Mouse (Mus musculus) CH12.LX (cell line): ENCODE data around the gene Hpcal4. TPM values are rescaled to one million over a fixed set of nuclear protein-coding genes. Genes with fewer than 3 reads are reported as not detected.

ENCODE experiments used
- DNase-seq: peaks from one replicate; pipeline ENCODE4 v3.0.0-alpha.2; 2013; ENCODE audit errors: extremely low read depth
- H3K27ac ChIP-seq: 2 replicates; pipeline ENCODE4 v1.5.1; 2012; ENCODE audit warnings: low read depth, mild to moderate bottlenecking, control low read depth, moderate library complexity; ENCODE audit not compliant: insufficient read depth
- H3K27me3 ChIP-seq: replicated peaks from 2 replicates; pipeline ENCODE3; 2012; ENCODE audit warnings: inconsistent platforms
- H3K36me3 ChIP-seq, 2 experiments: replicated peaks in 1 of 2; 2 replicates each; pipeline versions ENCODE3 to v1.6.1; 2012; ENCODE audit warnings: inconsistent platforms in 1 of 2, low read length in 1 of 2, mild to moderate bottlenecking in 1 of 2, mixed read lengths in 1 of 2, moderate library complexity in 1 of 2; ENCODE audit not compliant: control insufficient read depth in 1 of 2, insufficient read depth in 1 of 2
- H3K4me1 ChIP-seq, 2 experiments: 2 replicates each; pipeline ENCODE4 v1.6.1; 2012; ENCODE audit warnings: inconsistent platforms in 1 of 2, moderate library complexity in 1 of 2; ENCODE audit not compliant: insufficient read depth in 2 of 2, control insufficient read depth in 1 of 2
- H3K4me2 ChIP-seq: 2 replicates; pipeline ENCODE4 v1.6.1; 2012; ENCODE audit warnings: low read depth, mild to moderate bottlenecking, control low read depth; ENCODE audit not compliant: poor library complexity, insufficient read depth, severe bottlenecking
- H3K4me3 ChIP-seq, 3 experiments: fragments of 150-350 bp in 1 of 3; sonication (generic) in 1 of 3; replicated peaks in 1 of 3; 2 replicates each; pipeline versions ENCODE3 to v1.5.1; 2011 to 2012; ENCODE audit warnings: low read depth in 2 of 3, low read length in 2 of 3, mild to moderate bottlenecking in 2 of 3, moderate library complexity in 2 of 3, control low read depth in 1 of 3, improper control_type of control experiment in 1 of 3, inconsistent platforms in 1 of 3, mixed read lengths in 1 of 3; ENCODE audit not compliant: poor library complexity in 1 of 3
- H3K79me2 ChIP-seq: replicated peaks from 2 replicates; pipeline ENCODE4 v1.6.1; 2012; ENCODE audit warnings: mild to moderate bottlenecking, moderate library complexity; ENCODE audit not compliant: control insufficient read depth, poor library complexity, insufficient read depth, severe bottlenecking; ENCODE audit errors: extremely low read depth
- H3K9ac ChIP-seq: 2 replicates; pipeline ENCODE4 v1.6.1; 2012; ENCODE audit warnings: low read depth, mild to moderate bottlenecking, control low read depth, moderate library complexity; ENCODE audit not compliant: insufficient read depth
- H3K9me3 ChIP-seq: replicated peaks from 2 replicates; pipeline ENCODE3; 2012; ENCODE audit warnings: low read length, inconsistent platforms, mixed read lengths
- CHD1 ChIP-seq: IDR thresholded peaks from 2 replicates; pipeline ENCODE4 v1.6.1; 2012; ENCODE audit warnings: low read depth, low read length, improper control_type of control experiment, inconsistent platforms
- E2F4 ChIP-seq: IDR thresholded peaks from 2 replicates; pipeline ENCODE4 v1.6.1; 2011; ENCODE audit warnings: low read depth, low read length, improper control_type of control experiment; ENCODE audit not compliant: insufficient replicate concordance
- EP300 ChIP-seq: IDR thresholded peaks from 2 replicates; pipeline ENCODE4 v1.6.1; 2011; ENCODE audit warnings: low read length, improper control_type of control experiment
- ETS1 ChIP-seq: conservative IDR thresholded peaks from 2 replicates; pipeline ENCODE4 v1.6.1; 2012; ENCODE audit warnings: low read depth, mild to moderate bottlenecking, inconsistent platforms, low read length, improper control_type of control experiment, moderate library complexity
- GABPA ChIP-seq: IDR thresholded peaks from 2 replicates; pipeline ENCODE4 v1.6.1; 2012; ENCODE audit warnings: low read depth, low read length, improper control_type of control experiment, inconsistent platforms; ENCODE audit not compliant: insufficient replicate concordance
- IRF4 ChIP-seq: IDR thresholded peaks from 2 replicates; pipeline ENCODE4 v1.6.1; 2014; ENCODE audit warnings: low read depth, mild to moderate bottlenecking, inconsistent platforms, low read length, improper control_type of control experiment
- JUN ChIP-seq: IDR thresholded peaks from 2 replicates; pipeline ENCODE4 v1.6.1; 2011; ENCODE audit warnings: low read depth, mild to moderate bottlenecking, low read length, improper control_type of control experiment, moderate library complexity; ENCODE audit not compliant: insufficient read depth
- KAT2A ChIP-seq: IDR thresholded peaks from 2 replicates; pipeline ENCODE4 v1.6.1; 2012; ENCODE audit warnings: low read length, improper control_type of control experiment, inconsistent platforms; ENCODE audit not compliant: insufficient replicate concordance
- MAX ChIP-seq: IDR thresholded peaks from 2 replicates; pipeline ENCODE4 v1.6.1; 2011; ENCODE audit warnings: low read length, improper control_type of control experiment
- MAZ ChIP-seq: IDR thresholded peaks from 2 replicates; pipeline ENCODE4 v1.6.1; 2012; ENCODE audit warnings: low read depth, mild to moderate bottlenecking, inconsistent platforms, low read length, improper control_type of control experiment, moderate library complexity
- MYC ChIP-seq: IDR thresholded peaks from 2 replicates; pipeline ENCODE4 v1.6.1; 2011; ENCODE audit warnings: low read depth, mild to moderate bottlenecking, improper control_type of control experiment, low read length
- NELFE ChIP-seq: IDR thresholded peaks from 2 replicates; pipeline ENCODE4 v1.6.1; 2011; ENCODE audit warnings: low read depth, low read length, improper control_type of control experiment
- NRF1 ChIP-seq: IDR thresholded peaks from 2 replicates; pipeline ENCODE4 v1.6.1; 2014; ENCODE audit warnings: low read depth, mild to moderate bottlenecking, inconsistent platforms, low read length, improper control_type of control experiment, moderate library complexity
- PAX5 ChIP-seq: IDR thresholded peaks from 2 replicates; pipeline ENCODE4 v1.6.1; 2012; ENCODE audit warnings: low read length, inconsistent platforms, mixed read lengths
- POLR2AphosphoS2 ChIP-seq: IDR thresholded peaks from 2 replicates; pipeline ENCODE4 v1.6.1; 2011; ENCODE audit warnings: low read depth, low read length, improper control_type of control experiment
- RCOR1 ChIP-seq: conservative IDR thresholded peaks from 2 replicates; pipeline ENCODE4 v1.6.1; 2012; ENCODE audit warnings: low read depth, mild to moderate bottlenecking, inconsistent platforms, low read length, improper control_type of control experiment
- SMC3 ChIP-seq: IDR thresholded peaks from 2 replicates; pipeline ENCODE4 v1.6.1; 2011; ENCODE audit warnings: low read depth, low read length, improper control_type of control experiment
- TBP ChIP-seq: conservative IDR thresholded peaks from 2 replicates; pipeline ENCODE4 v1.6.1; 2011; ENCODE audit warnings: low read depth, low read length, improper control_type of control experiment
- TCF12 ChIP-seq: IDR thresholded peaks from 2 replicates; pipeline ENCODE4 v1.6.1; 2014; ENCODE audit warnings: low read depth, mild to moderate bottlenecking, inconsistent platforms, low read length, improper control_type of control experiment
- UBTF ChIP-seq: IDR thresholded peaks from 2 replicates; pipeline ENCODE4 v1.6.1; 2012; ENCODE audit warnings: low read depth, mild to moderate bottlenecking, inconsistent platforms, low read length, improper control_type of control experiment, moderate library complexity
- USF2 ChIP-seq: conservative IDR thresholded peaks from 2 replicates; pipeline ENCODE4 v1.6.1; 2011; ENCODE audit warnings: low read depth, low read length, improper control_type of control experiment
- ZMIZ1 ChIP-seq: IDR thresholded peaks from 2 replicates; pipeline ENCODE4 v1.6.1; 2012; ENCODE audit warnings: low read depth, mild to moderate bottlenecking, inconsistent platforms, low read length, improper control_type of control experiment
- ZNF384 ChIP-seq: IDR thresholded peaks from 2 replicates; pipeline ENCODE4 v1.6.1; 2012; ENCODE audit warnings: low read depth, low read length, improper control_type of control experiment, inconsistent platforms
- dilution Hi-C: fragments of 300-500 bp; cut with MboI; formaldehyde crosslinking; loops from 2 replicates; pipeline ENCODE4 v1.14.3; 2020; ENCODE audit warnings: low sequenced_read_pairs; ENCODE audit not compliant: extremely low pct_unique_long_range_greater_than_20kb, extremely low pct_ligation_motif_present
- in situ Hi-C: fragments of 300-500 bp; cut with MboI; formaldehyde crosslinking; loops from 3 replicates; pipeline ENCODE4 v1.14.3; 2019; ENCODE audit warnings: low sequenced_read_pairs, low pct_ligation_motif_present, low pct_unique_long_range_greater_than_20kb, mixed read lengths
- polyA plus RNA-seq: library from polyadenylated mRNA; unstranded; fragments of >175 nt; gene quantifications from 2 replicates; pipeline ENCODE4 v1.2.1, GENCODE M21; 2012; ENCODE audit warnings: low read depth; ENCODE audit not compliant: insufficient read length
- total RNA-seq, 2 experiments: library from RNA; depleted of rRNA; stranded (reverse); fragments of 300-350 nt in 1 of 2; fragments of >200 nt in 1 of 2; gene quantifications; 2 replicates each; pipeline ENCODE4 v1.2.3; 2012 to 2014

Hpcal4 gene
- total and polyA plus RNA-seq, 3 experiments = not detected

DNA sequence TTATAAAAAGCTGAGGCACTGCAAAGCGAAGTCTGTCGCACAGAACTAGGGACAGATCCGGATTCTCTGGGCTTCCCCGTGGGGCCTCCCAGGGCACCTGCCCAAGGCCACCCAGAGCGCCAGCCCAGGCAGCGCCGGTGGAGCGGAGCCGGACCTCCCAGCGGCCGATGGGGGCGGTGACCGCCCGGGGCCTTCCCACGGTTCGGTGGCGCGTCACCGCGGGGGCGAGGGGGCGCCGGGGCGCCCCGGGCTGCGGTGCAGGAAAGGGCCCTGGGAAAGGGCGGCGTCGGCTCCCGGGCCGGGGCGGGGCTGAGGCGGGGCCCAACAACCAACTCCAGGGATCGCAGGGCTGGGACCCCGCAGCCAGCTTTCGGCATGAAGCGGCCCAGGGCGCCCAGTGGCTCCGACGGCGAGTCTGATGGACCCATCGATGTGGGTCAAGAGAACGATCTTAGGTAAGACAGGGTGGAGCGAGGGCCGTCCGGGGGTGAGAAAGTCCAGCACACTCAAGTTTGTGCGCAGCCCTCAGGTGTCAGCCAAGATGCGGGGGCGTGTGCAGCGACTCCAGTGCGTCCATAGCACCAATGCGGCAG is 50.6 kb downstream of the Hpcal4 start, which contains the start of gene Heyl:
Heyl (plus strand) TSS at position 65 of the 593 bp plus-strand sequence.
- Histone ChIP-seq H3K4me3 (no peak within 1 kb of the TSS), H3K9me3 (no peaks in the 10 kb centered on the region), H3K27ac (no peak within 1 kb of the TSS), H3K27me3 (peaks cover 86% of the 10 kb centered on the region), H3K36me3 (no peaks in the 10 kb centered on the region), H3K9ac (no peak within 1 kb of the TSS), H3K4me2 (peak within 1 kb of the TSS; percentile 27), H3K79me2 (no peaks in the 10 kb centered on the region), H3K4me1 (peaks cover 21 to 57% of the 10 kb centered on the region in 2 experiments)
- no peak for TF ChIP-seq CHD1
- peak; percentile 68; the same call in 1 of the 2 replicates for TF ChIP-seq UBTF
- TF ChIP-seq TCF12 = peak; percentile 64; the same call in 1 of the 2 replicates
- TF ChIP-seq ZNF384 = no peak
- TF ChIP-seq GABPA = no peak
- TF ChIP-seq ZMIZ1 = no peak
- no peak for TF ChIP-seq USF2
- TF ChIP-seq NELFE = no peak
- no peak for TF ChIP-seq TBP
- no peak for TF ChIP-seq JUN
- TF ChIP-seq E2F4 = no peak
- TF ChIP-seq SMC3 = no peak
- no peak for TF ChIP-seq EP300
- no peak for TF ChIP-seq PAX5
- TF ChIP-seq ETS1 = peak; percentile 56; the same call in 1 of the 2 replicates
- no peak for TF ChIP-seq KAT2A
- no peak for TF ChIP-seq POLR2AphosphoS2
- TF ChIP-seq MAZ = no peak
- 0 out of 2 replicates have a peak, but pooled peaks have one; percentile 26 for TF ChIP-seq IRF4
- no peak for TF ChIP-seq NRF1
- dilution Hi-C loops = no loop called here
- in situ Hi-C loops = no loop called here
- DNase-seq = no peak

DNA sequence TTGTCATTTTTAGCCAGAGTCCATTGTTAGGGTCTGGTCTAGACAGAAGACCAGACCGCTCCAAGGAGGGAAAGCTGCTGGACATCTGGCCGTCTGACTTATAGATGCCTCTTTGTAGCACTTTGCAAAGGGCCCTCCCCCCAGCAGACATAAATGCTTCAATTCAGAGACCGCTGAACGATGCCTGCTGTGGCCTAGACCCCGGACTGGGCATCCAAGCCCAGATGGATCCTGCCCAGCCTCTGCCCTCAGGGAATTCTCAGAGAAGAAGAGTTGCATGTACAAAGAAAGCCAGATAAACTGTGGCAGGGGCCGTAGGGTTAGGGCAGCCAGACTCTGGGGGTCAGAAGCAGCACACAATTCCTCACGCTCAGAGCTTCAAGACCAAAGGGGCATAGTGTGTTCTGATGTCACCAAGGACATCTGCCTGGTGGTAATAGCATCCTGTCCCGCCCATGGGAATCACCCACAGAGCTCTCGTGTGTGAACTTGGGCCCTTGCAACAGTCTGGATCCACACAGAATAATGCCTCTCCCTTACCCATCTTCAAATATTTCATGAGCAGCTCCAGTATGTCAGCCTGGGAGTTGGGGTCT is 52.9 kb downstream of the Hpcal4 start:
- in situ Hi-C loops = no loop called here

More for the DNA sequence above, 52.9 kb downstream of the Hpcal4 start:
- TF ChIP-seq UBTF (no peak), MYC (no peak), GABPA (no peak), CHD1 (no peak), NRF1 (no peak), RCOR1 (no peak), MAX (no peak)
- Histone ChIP-seq H3K79me2 (no peaks in the 10 kb centered on the region), H3K27ac (no peak overlapping the region), H3K36me3 (no peaks in the 10 kb centered on the region), H3K4me2 (no peak overlapping the region), H3K4me3 (no peak overlapping the region), H3K9ac (no peak overlapping the region), H3K9me3 (no peaks in the 10 kb centered on the region), H3K27me3 (peaks cover 85% of the 10 kb centered on the region), H3K4me1 (peaks cover 19 to 50% of the 10 kb centered on the region in 2 experiments)
- no peak for DNase-seq
- dilution Hi-C loops = no loop called here
